Mouse (Mus musculus): ENCODE results near the gene Pitpna. TPM values are rescaled to one million over a fixed set of nuclear protein-coding genes. Genes with fewer than 3 reads are reported as not detected.

The Pitpna gene
- polyA plus RNA-seq, 1 experiment from 2014 or later, result 101 TPM

DNA sequence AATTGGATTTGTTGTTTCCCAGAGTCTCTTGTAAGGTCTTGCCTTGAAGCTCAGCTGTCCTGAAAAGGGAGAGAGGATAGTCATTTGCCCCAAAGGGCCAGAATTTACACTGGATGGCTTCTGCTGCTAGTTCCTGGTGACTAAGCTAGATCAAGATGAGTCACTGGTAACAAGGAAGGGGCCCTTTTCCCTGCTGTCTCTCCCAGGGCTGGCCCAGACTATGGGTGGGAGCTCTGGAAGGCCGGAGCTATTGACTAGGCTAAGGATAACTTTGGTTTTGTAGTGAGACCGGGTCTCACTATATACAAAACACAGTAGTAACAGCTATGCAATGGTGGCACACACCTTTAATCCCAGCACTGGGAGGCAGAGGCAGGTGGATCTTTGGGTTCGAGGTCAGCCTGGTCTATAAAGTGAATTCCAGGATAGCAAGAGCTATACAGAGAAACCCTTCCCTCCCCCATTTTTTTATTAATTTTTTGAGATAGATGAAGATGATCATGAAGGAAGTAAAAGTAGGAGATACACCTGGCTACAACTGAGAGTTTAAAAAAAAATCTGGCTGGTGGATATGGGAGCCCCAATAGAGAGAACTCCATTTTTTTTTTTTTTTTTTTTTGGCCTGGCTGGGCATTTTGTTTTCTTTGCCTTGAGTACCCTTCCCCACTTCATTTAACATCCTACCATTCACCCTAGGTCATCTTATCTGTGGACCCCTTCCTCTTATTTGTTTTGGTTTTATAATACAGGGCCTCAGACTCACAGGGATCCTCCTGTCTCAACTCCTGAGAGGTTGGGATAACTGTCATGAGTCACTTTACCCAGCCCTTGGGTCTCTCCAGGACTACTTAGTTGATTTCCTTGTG, 90.2 kb downstream of the Pitpna start:
- ATAC-seq (ENCODE audit: low FRiP score), result no peak
- Histone ChIP-seq H3K36me3 (0 out of 2 replicates have a peak, but pooled peaks cover 3% of the 10 kb centered on the region), H3K9me3 (no peaks in the 10 kb centered on the region), H3K4me2 (peak overlapping the region; percentile 85), H3K27ac (peak overlapping the region; percentile 95), H3K4me1 (replicated peaks) (peaks cover 27% of the 10 kb centered on the region), H3K4me3 (peak overlapping the region; percentile 100), H3K9ac (peak overlapping the region; percentile 49), H3K27me3 (no peaks in the 10 kb centered on the region)
- WGBS, result 94% methylated on average over 3 of the region's 3 CpGs

Small RNA genes within 50 kb of the gene (microRNA-seq; reads per million reads assigned to microRNA genes)
- gene Mir3971, result not detected

Other genes with a start within 250 kb of the Pitpna start
- 58.8 and 63.6 TPM in 2 replicates for gene Rpa1, start 239.8 kb upstream of the Pitpna start, polyA plus RNA-seq (2015; fragmentation: Nextera tagmentation; extraction: Ambion mirVana)
- gene Smyd4, start 239.7 kb upstream of the Pitpna start, polyA plus RNA-seq (2015; fragmentation: Nextera tagmentation; extraction: Ambion mirVana), result 16.9 and 17.6 TPM in 2 replicates
- 55.4 and 63.1 TPM in 2 replicates for gene Serpinf1, start 165.4 kb upstream of the Pitpna start, polyA plus RNA-seq (2015; fragmentation: Nextera tagmentation; extraction: Ambion mirVana)
- gene Serpinf2, start 148.5 kb upstream of the Pitpna start, polyA plus RNA-seq (2015; fragmentation: Nextera tagmentation; extraction: Ambion mirVana), result 0.12 TPM in 1 of 2 replicates, not detected in the other
- gene Wdr81, start 133.4 kb upstream of the Pitpna start, polyA plus RNA-seq (2015; fragmentation: Nextera tagmentation; extraction: Ambion mirVana), result 6.2 and 7.1 TPM in 2 replicates
- 2.7 and 3.4 TPM in 2 replicates for gene Tlcd2, start 126.4 kb upstream of the Pitpna start, polyA plus RNA-seq (2015; fragmentation: Nextera tagmentation; extraction: Ambion mirVana)
- gene Prpf8, start 101.3 kb upstream of the Pitpna start, polyA plus RNA-seq (2015; fragmentation: Nextera tagmentation; extraction: Ambion mirVana), result 49.2 and 51.8 TPM in 2 replicates
- 1.4 and 1.5 TPM in 2 replicates for gene Rilp, start 78.0 kb upstream of the Pitpna start, polyA plus RNA-seq (2015; fragmentation: Nextera tagmentation; extraction: Ambion mirVana)
- gene Scarf1, start 74.6 kb upstream of the Pitpna start, polyA plus RNA-seq (2015; fragmentation: Nextera tagmentation; extraction: Ambion mirVana), result 4.6 and 4.8 TPM in 2 replicates
- gene Slc43a2, start 56.4 kb upstream of the Pitpna start, polyA plus RNA-seq (2015; fragmentation: Nextera tagmentation; extraction: Ambion mirVana), result 19.7 and 21.0 TPM in 2 replicates
- gene Inpp5k, start 42.9 kb downstream of the Pitpna start, polyA plus RNA-seq (2015; fragmentation: Nextera tagmentation; extraction: Ambion mirVana), result 38.8 and 41.2 TPM in 2 replicates
- gene Myo1c, start 62.4 kb downstream of the Pitpna start, polyA plus RNA-seq (2015; fragmentation: Nextera tagmentation; extraction: Ambion mirVana), result 8.8 and 9.6 TPM in 2 replicates
- gene Crk, start 91.2 kb downstream of the Pitpna start, polyA plus RNA-seq (2015; fragmentation: Nextera tagmentation; extraction: Ambion mirVana), result 120 TPM in 2 replicates
- gene Ywhae, start 144.8 kb downstream of the Pitpna start, polyA plus RNA-seq (2015; fragmentation: Nextera tagmentation; extraction: Ambion mirVana), result 1,500 and 1,527 TPM in 2 replicates
- 1.4 and 1.7 TPM in 2 replicates for gene Doc2b, start 208.0 kb downstream of the Pitpna start, polyA plus RNA-seq (2015; fragmentation: Nextera tagmentation; extraction: Ambion mirVana)

Data from hindbrain, embryonic 13.5 days (tissue).